Comparison of ENCODE assay signal across 9 mouse cellular contexts in genomic region chr9:44508721-44509486, GRCm38 (mm10). TPM values are rescaled to one million over a fixed set of nuclear protein-coding genes. Genes with fewer than 3 reads are reported as not detected.
DNase-seq lines count a peak whose midpoint lies in the region; ATAC-seq lines count a peak whose summit lies in the region.
"Had no signal": no experiment of that assay in that cellular context is flagged by ENCODE, and none has a peak within 500 bp of the region (broad histone marks: within the 10 kb centered on the region; RNA-seq: fewer than 3 reads in every experiment).

No protein-coding gene starts in this region.

- H3K4me2 ChIP-seq in kidney, embryonic 16.5 days (replicated peaks; ENCODE audit: low read depth, low read length): peak overlapping the region; percentile 65
- peak overlapping the region; percentile 60 for H3K4me2 ChIP-seq in neural tube, embryonic 12.5 days (replicated peaks)

- DNase-seq in gastrocnemius, postnatal 25 days: peak; percentile 54
- DNase-seq in gastrocnemius, adult 18-20 months (ENCODE audit: low spot score): no peak
- DNase-seq in thymus, postnatal 36 days: peak; percentile 14 to 56
- no peak for DNase-seq in thymus, postnatal 10 days (ENCODE audit: low spot score in 2 of 2)
- no peak for DNase-seq in layer of hippocampus, postnatal 36 days
- DNase-seq in spleen, postnatal 4 days (ENCODE audit: low spot score in 2 of 2): no peak

- 79% methylated on average over 19 of the region's 19 CpGs for WGBS in kidney, embryonic 16.5 days
- WGBS in neural tube, embryonic 12.5 days: 85% methylated on average over 19 of the region's 19 CpGs

- no peak for ATAC-seq in kidney, embryonic 16.5 days (ENCODE audit: low FRiP score, low TSS enrichment)
- ATAC-seq in neural tube, embryonic 12.5 days (ENCODE audit: low FRiP score, low read depth): no peak

- H3K36me3 ChIP-seq in kidney, embryonic 16.5 days (ENCODE audit: insufficient read depth, low read length): peaks cover 43% of the 10 kb centered on the region
- peaks cover 42% of the 10 kb centered on the region for H3K36me3 ChIP-seq in neural tube, embryonic 12.5 days

- H3K27me3 ChIP-seq in kidney, embryonic 16.5 days (ENCODE audit: insufficient read depth, low read length): no peaks in the 10 kb centered on the region
- peaks cover 10% of the 10 kb centered on the region for H3K27me3 ChIP-seq in neural tube, embryonic 12.5 days (replicated peaks)

- no peak overlapping the region for H3K27ac ChIP-seq in kidney, embryonic 16.5 days (ENCODE audit: low read length)
- H3K27ac ChIP-seq in neural tube, embryonic 12.5 days: no peak overlapping the region

- H3K9ac ChIP-seq in kidney, embryonic 16.5 days (replicated peaks; ENCODE audit: low read length): peak overlapping the region; percentile 29
- H3K9ac ChIP-seq in neural tube, embryonic 12.5 days: peak overlapping the region; percentile 4; the same call in 1 of the 2 replicates

- no peaks in the 10 kb centered on the region for H3K9me3 ChIP-seq in kidney, embryonic 16.5 days (ENCODE audit: low read length)
- H3K9me3 ChIP-seq in neural tube, embryonic 12.5 days: no peaks in the 10 kb centered on the region

- no peak overlapping the region; the same call in 1 of the 2 replicates for H3K4me3 ChIP-seq in kidney, embryonic 16.5 days (ENCODE audit: low read length)
- no peak overlapping the region for H3K4me3 ChIP-seq in neural tube, embryonic 12.5 days
- H3K4me3 ChIP-seq: myocyte had no signal

- peaks cover 47% of the 10 kb centered on the region for H3K4me1 ChIP-seq in kidney, embryonic 16.5 days (ENCODE audit: insufficient read depth, low read length)
- peaks cover 23% of the 10 kb centered on the region for H3K4me1 ChIP-seq in neural tube, embryonic 12.5 days

RNA-seq across cellular contexts. Expression of gene Bcl9l, which starts 26.3 kb away (rescaled TPM):
- total RNA-seq in gastrocnemius, postnatal 25 days (2021): 10 to 100 TPM; 33.6 to 40.7 TPM
- total RNA-seq in gastrocnemius, adult 18-20 months (2021): 10 to 100 TPM; 36.0 to 36.6 TPM
- polyA plus RNA-seq in kidney, embryonic 16.5 days (2015; fragmentation: Nextera tagmentation; extraction: Ambion mirVana): 11.3 and 12.4 TPM in 2 replicates
- 9.3 and 10.9 TPM in 2 replicates for polyA plus RNA-seq in neural tube, embryonic 12.5 days (2016; fragmentation: Nextera tagmentation; extraction: Ambion mirVana)
- 10 to 100 TPM; 70.9 to 75.7 TPM for total RNA-seq in layer of hippocampus, postnatal 36 days (2021)

RNA-seq across cellular contexts. Expression of gene Cxcr5, which starts 52.8 kb away (rescaled TPM):
- not detected for total RNA-seq in gastrocnemius, postnatal 25 days (2021)
- total RNA-seq in gastrocnemius, adult 18-20 months (2021): not detected
- 0.11 TPM in 1 of 2 replicates, not detected in the other for polyA plus RNA-seq in kidney, embryonic 16.5 days (2015; fragmentation: Nextera tagmentation; extraction: Ambion mirVana)
- not detected in 2 replicates for polyA plus RNA-seq in neural tube, embryonic 12.5 days (2016; fragmentation: Nextera tagmentation; extraction: Ambion mirVana)
- not detected for total RNA-seq in layer of hippocampus, postnatal 36 days (2021)

RNA-seq across cellular contexts. Expression of gene Upk2, which starts 54.1 kb away (rescaled TPM):
- total RNA-seq in gastrocnemius, postnatal 25 days (2021): under 1 TPM; 0.32 to 0.43 TPM
- total RNA-seq in gastrocnemius, adult 18-20 months (2021): under 1 TPM; 0.43 to 0.83 TPM
- 3.4 and 7.6 TPM in 2 replicates for polyA plus RNA-seq in kidney, embryonic 16.5 days (2015; fragmentation: Nextera tagmentation; extraction: Ambion mirVana)
- polyA plus RNA-seq in neural tube, embryonic 12.5 days (2016; fragmentation: Nextera tagmentation; extraction: Ambion mirVana): 0.35 TPM in 1 of 2 replicates, not detected in the other
- not detected for total RNA-seq in layer of hippocampus, postnatal 36 days (2021)
- polyA plus RNA-seq: myocyte had no signal

Comparison
In these comparisons a context has a peak if more than half of its experiments do, and no peak if none do; other contexts are left out.
1. DNase-seq: peak in gastrocnemius, postnatal 25 days (single experiment) and thymus, postnatal 36 days (2 of 2); none in gastrocnemius, adult 18-20 months (single experiment), thymus, postnatal 10 days (0 of 2), layer of hippocampus, postnatal 36 days (0 of 2) and spleen, postnatal 4 days (0 of 2).